Mouse (Mus musculus) lung, embryonic 14.5 days (tissue): ENCODE measurements around the gene Gsta3. TPM values are rescaled to one million over a fixed set of nuclear protein-coding genes. Genes with fewer than 3 reads are reported as not detected.

Experiments used
- ATAC-seq: fragments of 200-750 bp; cut with Nextera tagmentation; 2 replicates; pipeline ENCODE4 v1.8.0; 2017; ENCODE audit warnings: mild to moderate bottlenecking, moderate TSS enrichment, moderate library complexity; ENCODE audit not compliant: insufficient read depth
- DNase-seq: peaks from one replicate; pipeline ENCODE4 v3.0.0-alpha.2; 2015
- H3K27ac ChIP-seq: fragments of 300-500 bp; sonication (generic); 2 replicates; pipeline ENCODE4 v1.5.1; 2014; ENCODE audit warnings: low read depth, mild to moderate bottlenecking, moderate library complexity
- H3K27me3 ChIP-seq: fragments of 300-500 bp; sonication (generic); 2 replicates; pipeline ENCODE4 v1.6.1; 2014; ENCODE audit warnings: low read length, control low read depth; ENCODE audit not compliant: insufficient read depth
- H3K36me3 ChIP-seq: fragments of 300-500 bp; sonication (generic); 2 replicates; pipeline ENCODE4 v1.6.1; 2014; ENCODE audit warnings: control low read depth; ENCODE audit not compliant: insufficient read depth
- H3K4me1 ChIP-seq: fragments of 300-500 bp; sonication (generic); 2 replicates; pipeline ENCODE4 v1.6.1; 2014; ENCODE audit warnings: antibody characterized with exemption, control low read depth; ENCODE audit not compliant: insufficient read depth
- H3K4me2 ChIP-seq: fragments of 300-500 bp; sonication (generic); 2 replicates; pipeline ENCODE4 v1.6.1; 2014; ENCODE audit warnings: mild to moderate bottlenecking
- H3K4me3 ChIP-seq: fragments of 300-500 bp; sonication (generic); 2 replicates; pipeline ENCODE4 v1.5.1; 2014; ENCODE audit warnings: low read depth, low read length
- H3K9ac ChIP-seq: fragments of 300-500 bp; sonication (generic); 2 replicates; pipeline ENCODE4 v1.6.1; 2014
- H3K9me3 ChIP-seq: fragments of 300-500 bp; sonication (generic); 2 replicates; pipeline ENCODE4 v1.6.1; 2016; ENCODE audit warnings: low read depth, low read length, control low read depth
- CTCF ChIP-seq: IDR thresholded peaks from 2 replicates; pipeline ENCODE4 v1.5.1; 2016; ENCODE audit warnings: antibody characterized with exemption, low read depth
- WGBS: fragments of 180-500 bp; shearing (Covaris S2); extraction: QIAGEN DNeasy Blood & Tissue Kit; methylation state at CpG from one replicate; pipeline ENCODE4 v1.1.7; 2014; 5-methylcytosine and 5-hydroxymethylcytosine counted together
- polyA plus RNA-seq: library from polyadenylated mRNA; unstranded; fragments of >200 nt; fragmentation: Nextera tagmentation; extraction: Ambion mirVana; gene quantifications from 2 replicates; pipeline ENCODE4 v1.2.1, GENCODE M21; 2014

Gene Gsta3
- polyA plus RNA-seq, 1 experiment from 2014 or later = 0.55 TPM

GRCm38 (mm10) chr1:21305443-21305842, 65.1 kb downstream of the Gsta3 start:
- no peaks in the 10 kb centered on the region for H3K9me3 ChIP-seq
- no peaks in the 10 kb centered on the region for H3K27me3 ChIP-seq
- ATAC-seq = no peak
- 89% methylated on average over 3 of the region's 3 CpGs for WGBS
- no peak overlapping the region for H3K4me2 ChIP-seq
- no peak overlapping the region for H3K9ac ChIP-seq
- DNase-seq = no peak
- H3K4me1 ChIP-seq = no peaks in the 10 kb centered on the region
- H3K36me3 ChIP-seq = no peaks in the 10 kb centered on the region
- H3K27ac ChIP-seq = no peak overlapping the region
- TF ChIP-seq CTCF = no peak
- no peak overlapping the region for H3K4me3 ChIP-seq

GRCm38 (mm10) chr1:21314336-21314735, 73.9 kb downstream of the Gsta3 start:
- H3K4me2 ChIP-seq = no peak overlapping the region
- H3K9me3 ChIP-seq = no peaks in the 10 kb centered on the region
- H3K4me1 ChIP-seq = no peaks in the 10 kb centered on the region
- 91% methylated on average over 2 of the region's 2 CpGs for WGBS
- H3K36me3 ChIP-seq = no peaks in the 10 kb centered on the region
- no peak overlapping the region for H3K9ac ChIP-seq
- H3K27ac ChIP-seq = no peak overlapping the region
- TF ChIP-seq CTCF = no peak
- H3K27me3 ChIP-seq = no peaks in the 10 kb centered on the region
- DNase-seq (no peak), ATAC-seq (no peak)
- H3K4me3 ChIP-seq = no peak overlapping the region

Other genes starting within 250 kb of the Gsta3 start
- gene Tram2, start 161.4 kb upstream of the Gsta3 start, polyA plus RNA-seq = 11.5 and 13.1 TPM in 2 replicates
- gene Tmem14a, start 22.0 kb upstream of the Gsta3 start, polyA plus RNA-seq = 8.4 and 8.9 TPM in 2 replicates
- gene Khdc1a, start 109.1 kb downstream of the Gsta3 start, polyA plus RNA-seq = not detected in 2 replicates
- not detected in 2 replicates for gene Khdc1c, start 127.7 kb downstream of the Gsta3 start, polyA plus RNA-seq
- gene Khdc1b, start 143.0 kb downstream of the Gsta3 start, polyA plus RNA-seq = 0.08 TPM in 2 replicates